Mouse (Mus musculus) limb, embryonic 14.5 days (tissue): Measurements from ENCODE around the gene Ovol1. TPM values are rescaled to one million over a fixed set of nuclear protein-coding genes. Genes with fewer than 3 reads are reported as not detected.

Experiments
- ATAC-seq: fragments of 200-750 bp; cut with Nextera tagmentation; 2 replicates; pipeline ENCODE4 v1.8.0; 2017; ENCODE audit warnings: low read depth, moderate number of reproducible peaks, moderate TSS enrichment; ENCODE audit not compliant: low FRiP score
- DNase-seq: peaks from one replicate; pipeline ENCODE4 v3.0.0-alpha.2; 2015; ENCODE audit warnings: low spot score
- H3K27ac ChIP-seq: fragments of 300-500 bp; sonication (generic); replicated peaks from 2 replicates; pipeline ENCODE4 v1.5.1; 2014; ENCODE audit warnings: low read depth, mild to moderate bottlenecking, low read length, moderate library complexity, mixed read lengths
- H3K27me3 ChIP-seq: fragments of 300-500 bp; sonication (generic); 2 replicates; pipeline ENCODE4 v1.6.1; 2014; ENCODE audit warnings: low read length, mixed read lengths; ENCODE audit not compliant: control insufficient read depth, insufficient read depth
- H3K36me3 ChIP-seq: fragments of 300-500 bp; sonication (generic); 2 replicates; pipeline ENCODE4 v1.6.1; 2014; ENCODE audit warnings: mild to moderate bottlenecking, low read length, moderate library complexity, mixed read lengths; ENCODE audit not compliant: control insufficient read depth, insufficient read depth
- H3K4me1 ChIP-seq: fragments of 300-500 bp; sonication (generic); 2 replicates; pipeline ENCODE4 v1.6.1; 2014; ENCODE audit warnings: antibody characterized with exemption, low read length, mixed read lengths; ENCODE audit not compliant: control insufficient read depth, insufficient read depth
- H3K4me2 ChIP-seq: fragments of 300-500 bp; sonication (generic); replicated peaks from 2 replicates; pipeline ENCODE4 v1.6.1; 2014; ENCODE audit warnings: low read depth, mild to moderate bottlenecking, low read length, moderate library complexity; ENCODE audit not compliant: severe bottlenecking
- H3K4me3 ChIP-seq: fragments of 300-500 bp; sonication (generic); replicated peaks from 2 replicates; pipeline ENCODE4 v1.5.1; 2014; ENCODE audit warnings: low read length
- H3K9ac ChIP-seq: fragments of 300-500 bp; sonication (generic); 2 replicates; pipeline ENCODE4 v1.6.1; 2014; ENCODE audit warnings: mild to moderate bottlenecking, low read depth, low read length, moderate library complexity; ENCODE audit not compliant: severe bottlenecking
- H3K9me3 ChIP-seq: fragments of 300-500 bp; sonication (generic); 2 replicates; pipeline ENCODE4 v1.6.1; 2016; ENCODE audit warnings: low read length; ENCODE audit not compliant: control insufficient read depth
- POLR2A ChIP-seq: fragments of 200-500 bp; IDR thresholded peaks from 2 replicates; pipeline ENCODE4 v1.8.0; 2012; ENCODE audit warnings: inconsistent platforms, mild to moderate bottlenecking, moderate library complexity, borderline replicate concordance; ENCODE audit not compliant: insufficient read depth, insufficient read length; ENCODE audit errors: extremely low read depth
- WGBS: fragments of 180-500 bp; shearing (Covaris S2); extraction: QIAGEN DNeasy Blood & Tissue Kit; methylation state at CpG from one replicate; pipeline ENCODE4 v1.1.7; 2014; 5-methylcytosine and 5-hydroxymethylcytosine counted together
- polyA plus RNA-seq, 2 experiments: library from polyadenylated mRNA; depleted of rRNA in 1 of 2; stranded (reverse) in 1 of 2; unstranded in 1 of 2; fragments of >200 nt; fragmentation: Nextera tagmentation in 1 of 2; extraction: Ambion mirVana in 1 of 2; gene quantifications; 2 replicates each; pipeline versions ENCODE4 v1.2.1 to v1.2.3; 2012 to 2014

Ovol1 gene
- polyA plus RNA-seq, 2 experiments: 7.2 to 12.8 TPM

GRCm38 (mm10) chr19:5516906-5517505 is 43.4 kb downstream of the Ovol1 start:
- ATAC-seq (no peak), DNase-seq (no peak)
- Histone ChIP-seq H3K9ac (no peak overlapping the region), H3K9me3 (no peaks in the 10 kb centered on the region), H3K36me3 (no peaks in the 10 kb centered on the region), H3K27ac (no peak overlapping the region), H3K4me3 (no peak overlapping the region), H3K4me1 (no peaks in the 10 kb centered on the region), H3K4me2 (no peak overlapping the region), H3K27me3 (no peaks in the 10 kb centered on the region)
- TF ChIP-seq POLR2A: no peak
- 78% methylated on average over 8 of the region's 8 CpGs for WGBS

- H3K4me3 ChIP-seq: no peak overlapping the region
- H3K36me3 ChIP-seq: no peaks in the 10 kb centered on the region
- DNase-seq (no peak), ATAC-seq (no peak)
- peaks cover 2% of the 10 kb centered on the region; the same call in 1 of the 2 replicates for H3K4me1 ChIP-seq
- no peak overlapping the region for H3K4me2 ChIP-seq
- TF ChIP-seq POLR2A: no peak
- H3K9ac ChIP-seq: no peak overlapping the region
- no peak overlapping the region for H3K27ac ChIP-seq
- no peaks in the 10 kb centered on the region for H3K9me3 ChIP-seq
- no peaks in the 10 kb centered on the region for H3K27me3 ChIP-seq
- WGBS: 82% methylated on average over 7 of the region's 7 CpGs
Observed at GRCm38 (mm10) chr19:5515840-5516777, 44.3 kb downstream of the Ovol1 start.

- Histone ChIP-seq H3K27me3 (no peaks in the 10 kb centered on the region), H3K9me3 (no peaks in the 10 kb centered on the region; the same call in 1 of the 2 replicates), H3K36me3 (no peaks in the 10 kb centered on the region), H3K27ac (no peak overlapping the region), H3K4me3 (no peak overlapping the region), H3K9ac (no peak overlapping the region), H3K4me1 (peaks cover 4% of the 10 kb centered on the region; the same call in 1 of the 2 replicates), H3K4me2 (no peak overlapping the region)
- no peak for TF ChIP-seq POLR2A
- DNase-seq (no peak), ATAC-seq (no peak)
- WGBS: 85% methylated on average over 3 of the region's 3 CpGs
Observed at GRCm38 (mm10) chr19:5513005-5513349, 47.5 kb downstream of the Ovol1 start.

- Histone ChIP-seq H3K36me3 (no peaks in the 10 kb centered on the region), H3K9ac (no peak overlapping the region), H3K27ac (no peak overlapping the region), H3K27me3 (no peaks in the 10 kb centered on the region), H3K4me1 (peaks cover 4% of the 10 kb centered on the region; the same call in 1 of the 2 replicates), H3K4me2 (no peak overlapping the region), H3K9me3 (no peaks in the 10 kb centered on the region; the same call in 1 of the 2 replicates), H3K4me3 (no peak overlapping the region)
- no peak for ATAC-seq
- 89% methylated on average over 12 of the region's 12 CpGs for WGBS
- no peak for DNase-seq
- no peak for TF ChIP-seq POLR2A
Observed at GRCm38 (mm10) chr19:5512091-5513004, 48.1 kb downstream of the Ovol1 start.

GRCm38 (mm10) chr19:5511074-5511632 is 49.3 kb downstream of the Ovol1 start:
- WGBS: 52% methylated on average over 15 of the region's 15 CpGs

More at GRCm38 (mm10) chr19:5511074-5511632, 49.3 kb downstream of the Ovol1 start:
- ATAC-seq (no peak), DNase-seq (no peak)
- Histone ChIP-seq H3K36me3 (no peaks in the 10 kb centered on the region), H3K4me1 (peaks cover 4% of the 10 kb centered on the region; the same call in 1 of the 2 replicates), H3K4me2 (peak overlapping the region; percentile 65), H3K27me3 (no peaks in the 10 kb centered on the region), H3K27ac (no peak overlapping the region), H3K9me3 (no peaks in the 10 kb centered on the region; the same call in 1 of the 2 replicates), H3K9ac (peak overlapping the region; percentile 56), H3K4me3 (peak overlapping the region; percentile 47)
- TF ChIP-seq POLR2A: no peak
